In genomic region chr13:91274615-91275014, GRCm38 (mm10) we compare ENCODE assay signal across 12 mouse cellular contexts. TPM values are rescaled to one million over a fixed set of nuclear protein-coding genes. Genes with fewer than 3 reads are reported as not detected.
DNase-seq lines count a peak whose midpoint lies in the region; ATAC-seq and TF ChIP-seq lines count a peak whose summit lies in the region.
"Had no signal": no experiment of that assay in that cellular context is flagged by ENCODE, and none has a peak within 500 bp of the region (broad histone marks: within the 10 kb centered on the region; RNA-seq: fewer than 3 reads in every experiment).

No protein-coding gene starts in this region.

- H3K4me1 ChIP-seq in hindbrain, embryonic 15.5 days (replicated peaks): no peaks in the 10 kb centered on the region
- H3K4me1 ChIP-seq in hindbrain, embryonic 10.5 days (replicated peaks): no peaks in the 10 kb centered on the region
- H3K4me1 ChIP-seq in forebrain, postnatal 0 days (ENCODE audit: insufficient read depth): no peaks in the 10 kb centered on the region
- no peaks in the 10 kb centered on the region for H3K4me1 ChIP-seq in hindbrain, embryonic 16.5 days (ENCODE audit: control insufficient read depth, insufficient read depth, low read depth, low read length)
- H3K4me1 ChIP-seq: embryonic facial prominence, embryonic 15.5 days had no signal

- no peak for DNase-seq in hindbrain, embryonic 10.5 days (ENCODE audit: low spot score)
- peak; percentile 35 for DNase-seq in forebrain, postnatal 0 days
- peak; percentile 38 for DNase-seq in lung, postnatal 25 days (ENCODE audit: low spot score)
- no peak for DNase-seq in testis, postnatal 10 days (ENCODE audit: low spot score)
- no peak for DNase-seq in spleen, adult 18-20 months
- DNase-seq: thymus, adult 2 months had no signal

- no peak overlapping the region for H3K4me2 ChIP-seq in hindbrain, embryonic 15.5 days
- no peak overlapping the region for H3K4me2 ChIP-seq in forebrain, postnatal 0 days (ENCODE audit: low read depth)
- no peak overlapping the region for H3K4me2 ChIP-seq in hindbrain, embryonic 16.5 days (ENCODE audit: low read length)
- H3K4me2 ChIP-seq: embryonic facial prominence, embryonic 15.5 days had no signal

- no peaks in the 10 kb centered on the region for H3K27me3 ChIP-seq in hindbrain, embryonic 15.5 days
- no peaks in the 10 kb centered on the region for H3K27me3 ChIP-seq in hindbrain, embryonic 10.5 days (ENCODE audit: insufficient read depth, poor library complexity, severe bottlenecking)
- H3K27me3 ChIP-seq in forebrain, postnatal 0 days (ENCODE audit: insufficient read depth, low read length): no peaks in the 10 kb centered on the region
- H3K27me3 ChIP-seq in hindbrain, embryonic 16.5 days (replicated peaks; ENCODE audit: control insufficient read depth, insufficient read depth, low read length): no peaks in the 10 kb centered on the region
- H3K27me3 ChIP-seq: embryonic facial prominence, embryonic 15.5 days had no signal

- no peak for TF ChIP-seq CTCF in forebrain, postnatal 0 days (IDR thresholded peaks at IDR 0.05; ENCODE audit: low read depth)

- no peak overlapping the region for H3K27ac ChIP-seq in hindbrain, embryonic 15.5 days (replicated peaks)
- no peak overlapping the region for H3K27ac ChIP-seq in hindbrain, embryonic 10.5 days
- 0 out of 2 replicates have a peak overlapping the region, but pooled peaks have one; percentile 36 for H3K27ac ChIP-seq in forebrain, postnatal 0 days (ENCODE audit: low read depth, low read length)
- no peak overlapping the region for H3K27ac ChIP-seq in hindbrain, embryonic 16.5 days (ENCODE audit: low read depth, low read length)
- H3K27ac ChIP-seq: embryonic facial prominence, embryonic 15.5 days; liver, embryonic 14.5 days had no signal

- H3K4me3 ChIP-seq in hindbrain, embryonic 15.5 days: no peak overlapping the region
- no peak overlapping the region for H3K4me3 ChIP-seq in hindbrain, embryonic 10.5 days
- H3K4me3 ChIP-seq in forebrain, postnatal 0 days (ENCODE audit: low read depth, low read length): no peak overlapping the region
- no peak overlapping the region for H3K4me3 ChIP-seq in hindbrain, embryonic 16.5 days (ENCODE audit: low read length)
- H3K4me3 ChIP-seq: embryonic facial prominence, embryonic 15.5 days had no signal

- H3K36me3 ChIP-seq in hindbrain, embryonic 15.5 days: no peaks in the 10 kb centered on the region
- H3K36me3 ChIP-seq in hindbrain, embryonic 10.5 days: no peaks in the 10 kb centered on the region
- H3K36me3 ChIP-seq in forebrain, postnatal 0 days (ENCODE audit: insufficient read depth): no peaks in the 10 kb centered on the region
- H3K36me3 ChIP-seq in hindbrain, embryonic 16.5 days (ENCODE audit: control insufficient read depth, insufficient read depth, low read length): no peaks in the 10 kb centered on the region
- H3K36me3 ChIP-seq: embryonic facial prominence, embryonic 15.5 days; G1E had no signal

- 61% methylated on average over 6 of the region's 6 CpGs for WGBS in hindbrain, embryonic 15.5 days
- 73% methylated on average over 6 of the region's 6 CpGs for WGBS in hindbrain, embryonic 10.5 days
- 50% methylated on average over 6 of the region's 6 CpGs for WGBS in forebrain, postnatal 0 days
- 46% methylated on average over 6 of the region's 6 CpGs for WGBS in hindbrain, embryonic 16.5 days

- ATAC-seq in hindbrain, embryonic 15.5 days (ENCODE audit: low FRiP score, low read depth): peak; percentile 83
- peak; percentile 75 for ATAC-seq in forebrain, postnatal 0 days
- peak; percentile 92 for ATAC-seq in hindbrain, embryonic 16.5 days
- ATAC-seq in activated CD4-positive, CD25-positive, alpha-beta regulatory T cell, adult 4 months: no peak

- no peaks in the 10 kb centered on the region for H3K9me3 ChIP-seq in hindbrain, embryonic 15.5 days
- H3K9me3 ChIP-seq in hindbrain, embryonic 10.5 days: no peaks in the 10 kb centered on the region
- H3K9me3 ChIP-seq in forebrain, postnatal 0 days (ENCODE audit: low read length): no peaks in the 10 kb centered on the region
- no peaks in the 10 kb centered on the region for H3K9me3 ChIP-seq in hindbrain, embryonic 16.5 days (ENCODE audit: control insufficient read depth, low read length)
- H3K9me3 ChIP-seq: embryonic facial prominence, embryonic 15.5 days; G1E had no signal

- no peak overlapping the region for H3K9ac ChIP-seq in hindbrain, embryonic 15.5 days
- no peak overlapping the region for H3K9ac ChIP-seq in forebrain, postnatal 0 days
- no peak overlapping the region for H3K9ac ChIP-seq in hindbrain, embryonic 16.5 days (ENCODE audit: low read depth, low read length)
- H3K9ac ChIP-seq: embryonic facial prominence, embryonic 15.5 days; liver, embryonic 14.5 days had no signal

RNA-seq across cellular contexts. Expression of gene Atg10, which starts 50.8 kb away (rescaled TPM):
- 13.6 and 15.3 TPM in 2 replicates for polyA plus RNA-seq in hindbrain, embryonic 15.5 days (2015; fragmentation: Nextera tagmentation; extraction: Ambion mirVana)
- 9.8 and 10.8 TPM in 2 replicates for polyA plus RNA-seq in hindbrain, embryonic 10.5 days (2016; fragmentation: Nextera tagmentation; extraction: Ambion mirVana)
- total RNA-seq in forebrain, postnatal 0 days (2014; rRNA removed): 5.2 and 7.5 TPM in 2 replicates
- polyA plus RNA-seq in forebrain, postnatal 0 days (2015; fragmentation: Nextera tagmentation; extraction: Ambion mirVana): 7.6 and 10.7 TPM in 2 replicates
- 13.9 and 14.3 TPM in 2 replicates for polyA plus RNA-seq in hindbrain, embryonic 16.5 days (2015; fragmentation: Nextera tagmentation; extraction: Ambion mirVana)
- polyA plus RNA-seq in activated CD4-positive, CD25-positive, alpha-beta regulatory T cell, adult 4 months (2017; shearing (Covaris generic)): 10 to 100 TPM; 18.6 to 25.8 TPM

Comparison
In these comparisons a context has a peak if more than half of its experiments do, and no peak if none do; other contexts are left out.
1. DNase-seq: peak in forebrain, postnatal 0 days (single experiment) and lung, postnatal 25 days (single experiment); none in hindbrain, embryonic 10.5 days (single experiment), testis, postnatal 10 days (single experiment) and spleen, adult 18-20 months (0 of 2).